Mouse (Mus musculus) midbrain, embryonic 14.5 days (tissue): ENCODE results near the gene Sema7a. TPM values are rescaled to one million over a fixed set of nuclear protein-coding genes. Genes with fewer than 3 reads are reported as not detected.

ENCODE experiments used
- ATAC-seq: fragments of 200-750 bp; cut with Nextera tagmentation; 2 replicates; pipeline ENCODE4 v1.8.0; 2017; ENCODE audit warnings: moderate number of reproducible peaks, moderate library complexity; ENCODE audit not compliant: low FRiP score, low TSS enrichment
- DNase-seq: peaks from one replicate; pipeline ENCODE4 v3.0.0-alpha.2; 2015
- H3K27ac ChIP-seq: fragments of 300-500 bp; sonication (generic); replicated peaks from 2 replicates; pipeline ENCODE4 v1.5.1; 2014; ENCODE audit warnings: mild to moderate bottlenecking, low read depth, low read length, moderate library complexity
- H3K27me3 ChIP-seq: fragments of 300-500 bp; sonication (generic); 2 replicates; pipeline ENCODE4 v1.6.1; 2014; ENCODE audit warnings: low read length, control low read depth, mixed read lengths; ENCODE audit not compliant: control insufficient read depth, insufficient read depth
- H3K36me3 ChIP-seq: fragments of 300-500 bp; sonication (generic); 2 replicates; pipeline ENCODE4 v1.6.1; 2014; ENCODE audit warnings: low read length, control low read depth; ENCODE audit not compliant: control insufficient read depth, insufficient read depth
- H3K4me1 ChIP-seq: fragments of 300-500 bp; sonication (generic); 2 replicates; pipeline ENCODE4 v1.6.1; 2014; ENCODE audit warnings: mild to moderate bottlenecking, antibody characterized with exemption, low read length, control low read depth; ENCODE audit not compliant: control insufficient read depth, insufficient read depth
- H3K4me2 ChIP-seq: fragments of 300-500 bp; sonication (generic); 2 replicates; pipeline ENCODE4 v1.6.1; 2014; ENCODE audit warnings: mild to moderate bottlenecking, low read length, moderate library complexity
- H3K4me3 ChIP-seq: fragments of 300-500 bp; sonication (generic); replicated peaks from 2 replicates; pipeline ENCODE4 v1.5.1; 2014; ENCODE audit warnings: low read depth, low read length
- H3K9ac ChIP-seq: fragments of 300-500 bp; sonication (generic); replicated peaks from 2 replicates; pipeline ENCODE4 v1.6.1; 2014; ENCODE audit warnings: mild to moderate bottlenecking, low read length, moderate library complexity
- H3K9me3 ChIP-seq: fragments of 300-500 bp; sonication (generic); 2 replicates; pipeline ENCODE4 v1.6.1; 2016; ENCODE audit warnings: low read length, control low read depth, mixed read lengths; ENCODE audit not compliant: control insufficient read depth
- WGBS: fragments of 180-500 bp; shearing (Covaris S2); extraction: QIAGEN DNeasy Blood & Tissue Kit; methylation state at CpG from one replicate; pipeline ENCODE4 v1.1.7; 2014; 5-methylcytosine and 5-hydroxymethylcytosine counted together
- polyA plus RNA-seq: library from polyadenylated mRNA; unstranded; fragments of >200 nt; fragmentation: Nextera tagmentation; extraction: Ambion mirVana; gene quantifications from 2 replicates; pipeline ENCODE4 v1.2.1, GENCODE M21; 2014

Gene Sema7a
- polyA plus RNA-seq, 1 experiment from 2014 or later = 3.7 TPM

DNA sequence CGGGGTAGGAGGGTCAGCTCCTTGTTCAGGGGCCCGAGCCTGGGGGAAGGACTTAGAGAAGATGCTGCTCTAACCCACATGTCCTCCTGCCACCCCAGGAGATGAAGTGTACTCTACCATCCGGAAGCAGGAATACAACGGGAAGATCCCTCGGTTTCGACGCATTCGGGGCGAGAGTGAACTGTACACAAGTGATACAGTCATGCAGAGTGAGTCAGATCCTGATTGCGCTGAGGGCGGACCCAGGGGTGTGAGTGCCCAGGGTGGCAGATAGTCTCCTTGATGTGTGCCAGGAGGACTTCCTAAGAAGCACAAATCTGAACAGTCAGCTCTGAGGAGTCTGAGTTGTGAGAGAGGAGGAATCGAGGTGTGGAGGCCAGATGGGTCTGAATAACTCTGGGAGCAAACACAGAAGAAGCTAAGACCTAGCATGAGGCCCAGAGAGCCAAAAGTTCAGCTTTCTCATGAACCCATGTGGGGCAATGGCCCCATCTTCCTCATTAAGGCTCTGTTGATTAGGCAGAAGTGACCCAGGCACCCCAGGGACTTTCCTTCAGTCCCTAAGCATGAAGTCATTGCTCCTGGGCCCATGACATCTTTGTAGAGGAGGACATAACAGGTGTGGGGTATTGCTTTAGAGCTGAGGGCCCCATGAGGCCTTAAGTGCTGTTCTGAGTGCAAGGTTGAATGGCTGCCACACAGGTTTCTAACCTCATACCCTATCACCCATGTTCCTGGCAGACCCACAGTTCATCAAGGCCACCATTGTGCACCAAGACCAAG is 15.2 kb downstream of the Sema7a start:
- DNase-seq (no peak), ATAC-seq (no peak)
- H3K27ac ChIP-seq = no peak overlapping the region
- WGBS = 91% methylated on average over 12 of the region's 12 CpGs
- H3K4me1 ChIP-seq = no peaks in the 10 kb centered on the region; the same call in 1 of the 2 replicates
- no peak overlapping the region for H3K4me2 ChIP-seq
- no peaks in the 10 kb centered on the region for H3K9me3 ChIP-seq
- H3K36me3 ChIP-seq = peaks cover 46% of the 10 kb centered on the region
- H3K9ac ChIP-seq = no peak overlapping the region
- no peak overlapping the region for H3K4me3 ChIP-seq
- H3K27me3 ChIP-seq = no peaks in the 10 kb centered on the region

DNA sequence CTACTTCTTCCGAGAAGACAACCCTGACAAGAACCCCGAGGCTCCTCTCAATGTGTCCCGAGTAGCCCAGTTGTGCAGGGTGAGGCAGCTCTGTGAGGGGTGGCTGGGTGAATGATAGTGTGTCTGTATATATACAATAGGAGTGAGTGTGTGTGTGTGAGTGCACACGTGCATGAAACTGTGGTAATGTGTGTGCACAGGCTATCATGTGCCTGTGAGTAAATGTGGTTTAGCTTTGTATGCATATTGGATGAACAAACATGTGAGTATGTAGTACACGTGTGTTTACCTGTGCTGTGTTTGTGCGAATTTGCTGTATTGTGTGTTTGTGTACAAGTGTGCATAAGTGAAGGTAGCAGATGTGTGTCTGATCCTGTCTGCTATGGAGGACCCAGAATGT is 15.9 kb downstream of the Sema7a start:
- no peaks in the 10 kb centered on the region for H3K9me3 ChIP-seq
- DNase-seq (no peak), ATAC-seq (no peak)
- H3K4me1 ChIP-seq = no peaks in the 10 kb centered on the region; the same call in 1 of the 2 replicates
- H3K36me3 ChIP-seq = peaks cover 52% of the 10 kb centered on the region
- H3K4me3 ChIP-seq = no peak overlapping the region
- 91% methylated on average over 6 of the region's 6 CpGs for WGBS
- no peak overlapping the region for H3K9ac ChIP-seq
- no peak overlapping the region for H3K4me2 ChIP-seq
- H3K27ac ChIP-seq = no peak overlapping the region
- H3K27me3 ChIP-seq = no peaks in the 10 kb centered on the region

DNA sequence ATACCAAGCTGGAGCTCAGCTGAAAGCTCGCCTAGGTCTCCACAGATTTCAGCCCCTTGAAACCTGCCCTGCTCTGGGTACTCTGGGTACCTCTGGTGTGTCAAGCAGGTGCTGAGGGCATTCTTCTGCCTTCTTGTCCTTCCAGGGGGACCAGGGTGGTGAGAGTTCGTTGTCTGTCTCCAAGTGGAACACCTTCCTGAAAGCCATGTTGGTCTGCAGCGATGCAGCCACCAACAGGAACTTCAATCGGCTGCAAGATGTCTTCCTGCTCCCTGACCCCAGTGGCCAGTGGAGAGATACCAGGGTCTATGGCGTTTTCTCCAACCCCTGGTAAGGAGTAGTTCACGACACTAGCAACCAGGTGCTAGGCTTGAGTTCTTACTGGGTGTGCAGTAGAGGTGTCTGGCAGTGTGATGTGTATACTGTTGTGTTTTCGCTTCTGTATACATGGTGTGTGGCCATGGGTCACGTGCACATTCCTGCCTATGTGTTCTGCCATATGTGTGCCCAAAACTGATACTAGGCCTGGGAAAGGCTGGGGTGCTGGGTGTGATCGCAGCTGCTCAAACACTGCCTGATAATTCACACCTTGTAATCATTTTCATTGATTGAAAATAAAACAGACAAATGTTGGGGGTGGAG is 16.4 kb downstream of the Sema7a start:
- Histone ChIP-seq H3K27ac (no peak overlapping the region), H3K9me3 (no peaks in the 10 kb centered on the region), H3K4me2 (no peak overlapping the region), H3K27me3 (no peaks in the 10 kb centered on the region), H3K9ac (no peak overlapping the region), H3K36me3 (peaks cover 58% of the 10 kb centered on the region), H3K4me3 (no peak overlapping the region), H3K4me1 (no peaks in the 10 kb centered on the region; the same call in 1 of the 2 replicates)
- ATAC-seq = no peak
- DNase-seq = no peak
- WGBS = 85% methylated on average over 9 of the region's 9 CpGs

DNA sequence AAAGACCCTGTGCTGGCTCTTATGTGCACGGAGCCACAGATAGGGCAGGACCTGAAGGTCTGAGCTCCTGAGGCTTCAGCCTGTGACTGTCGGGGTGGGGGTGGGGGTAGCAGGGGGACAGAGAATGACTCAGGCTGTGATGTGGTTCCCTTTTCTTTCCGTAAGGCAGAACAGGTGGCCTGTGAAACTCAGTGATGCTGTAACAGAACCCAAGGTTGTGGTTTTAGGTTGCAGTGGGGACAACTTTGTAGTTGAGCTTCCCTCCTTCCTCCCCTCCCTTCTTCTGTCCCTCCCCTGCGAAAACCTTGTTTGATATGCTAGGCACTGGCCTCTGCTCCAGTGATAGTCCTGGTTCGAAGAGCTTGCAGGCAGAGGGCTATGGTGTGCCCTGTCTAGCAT is 16.9 kb downstream of the Sema7a start:
- Histone ChIP-seq H3K9me3 (no peaks in the 10 kb centered on the region), H3K9ac (no peak overlapping the region), H3K4me1 (no peaks in the 10 kb centered on the region; the same call in 1 of the 2 replicates), H3K4me2 (no peak overlapping the region), H3K27ac (no peak overlapping the region), H3K4me3 (no peak overlapping the region), H3K27me3 (no peaks in the 10 kb centered on the region), H3K36me3 (peaks cover 62% of the 10 kb centered on the region)
- ATAC-seq (no peak), DNase-seq (no peak)
- WGBS = 89% methylated on average over 5 of the region's 5 CpGs

- H3K9ac ChIP-seq = no peak overlapping the region
- H3K27me3 ChIP-seq = no peaks in the 10 kb centered on the region
- H3K36me3 ChIP-seq = peaks cover 70% of the 10 kb centered on the region
- no peak for DNase-seq
- no peak for ATAC-seq
- no peak overlapping the region for H3K4me2 ChIP-seq
- H3K4me1 ChIP-seq = no peaks in the 10 kb centered on the region
- no peak overlapping the region for H3K27ac ChIP-seq
- WGBS = 89% methylated on average over 1 of the region's 1 CpGs
- H3K4me3 ChIP-seq = no peak overlapping the region
- H3K9me3 ChIP-seq = no peaks in the 10 kb centered on the region
These were observed 18.7 kb downstream of the Sema7a start for GRCm38 (mm10) chr9:57958615-57959014.

GRCm38 (mm10) chr9:57959399-57959798 is 19.5 kb downstream of the Sema7a start:
- H3K27me3 ChIP-seq = no peaks in the 10 kb centered on the region
- H3K36me3 ChIP-seq = peaks cover 70% of the 10 kb centered on the region
- WGBS = 78% methylated on average over 10 of the region's 10 CpGs
- H3K4me1 ChIP-seq = 0 out of 2 replicates have a peak, but pooled peaks cover 2% of the 10 kb centered on the region
- DNase-seq = no peak
- no peak overlapping the region for H3K9ac ChIP-seq
- no peak overlapping the region for H3K4me2 ChIP-seq
- no peaks in the 10 kb centered on the region for H3K9me3 ChIP-seq
- ATAC-seq = no peak
- H3K27ac ChIP-seq = no peak overlapping the region
- no peak overlapping the region for H3K4me3 ChIP-seq

GRCm38 (mm10) chr9:57959886-57960866 is 20.3 kb downstream of the Sema7a start:
- WGBS = 93% methylated on average over 17 of the region's 17 CpGs
- H3K36me3 ChIP-seq = peaks cover 63% of the 10 kb centered on the region

DNA sequence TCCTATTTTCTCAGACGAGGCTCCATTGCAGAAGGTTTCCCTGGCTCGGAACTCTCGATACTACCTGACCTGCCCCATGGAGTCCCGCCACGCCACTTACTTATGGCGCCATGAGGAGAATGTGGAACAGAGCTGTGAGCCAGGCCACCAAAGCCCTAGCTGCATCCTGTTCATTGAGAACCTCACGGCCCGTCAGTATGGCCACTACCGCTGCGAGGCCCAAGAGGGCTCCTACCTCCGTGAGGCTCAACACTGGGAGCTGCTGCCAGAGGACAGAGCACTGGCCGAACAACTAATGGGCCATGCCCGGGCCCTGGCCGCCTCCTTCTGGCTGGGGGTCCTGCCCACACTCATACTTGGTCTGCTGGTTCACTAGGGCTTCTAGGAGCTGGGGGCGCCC is 21.3 kb downstream of the Sema7a start:
- Histone ChIP-seq H3K9ac (no peak overlapping the region), H3K4me3 (no peak overlapping the region), H3K9me3 (no peaks in the 10 kb centered on the region), H3K27me3 (no peaks in the 10 kb centered on the region), H3K36me3 (peaks cover 53% of the 10 kb centered on the region), H3K4me2 (no peak overlapping the region), H3K4me1 (0 out of 2 replicates have a peak, but pooled peaks cover 3% of the 10 kb centered on the region), H3K27ac (no peak overlapping the region)
- ATAC-seq = no peak
- no peak for DNase-seq
- 87% methylated on average over 15 of the region's 15 CpGs for WGBS

More at GRCm38 (mm10) chr9:57959886-57960866, 20.3 kb downstream of the Sema7a start:
- Histone ChIP-seq H3K4me1 (0 out of 2 replicates have a peak, but pooled peaks cover 3% of the 10 kb centered on the region), H3K4me3 (no peak overlapping the region), H3K9me3 (no peaks in the 10 kb centered on the region), H3K27me3 (no peaks in the 10 kb centered on the region), H3K9ac (no peak overlapping the region), H3K4me2 (no peak overlapping the region), H3K27ac (no peak overlapping the region)
- DNase-seq = no peak
- no peak for ATAC-seq
